Comparison of ENCODE assay signal across 7 mouse cellular contexts in genomic region chr11:75550200-75550946, GRCm38 (mm10). TPM values are rescaled to one million over a fixed set of nuclear protein-coding genes. Genes with fewer than 3 reads are reported as not detected.
DNase-seq lines count a peak whose midpoint lies in the region; ATAC-seq lines count a peak whose summit lies in the region.

No protein-coding gene starts in this region.

- no peaks in the 10 kb centered on the region for H3K36me3 ChIP-seq in midbrain, embryonic 10.5 days
- peaks cover 33% of the 10 kb centered on the region for H3K36me3 ChIP-seq in midbrain, embryonic 14.5 days (ENCODE audit: control insufficient read depth, insufficient read depth, low read length)
- H3K36me3 ChIP-seq in liver, embryonic 16.5 days (ENCODE audit: control insufficient read depth, insufficient read depth): no peaks in the 10 kb centered on the region
- H3K36me3 ChIP-seq in stomach, embryonic 16.5 days (ENCODE audit: control insufficient read depth, insufficient read depth, low read length): no peaks in the 10 kb centered on the region

- H3K9me3 ChIP-seq in midbrain, embryonic 10.5 days (replicated peaks): no peaks in the 10 kb centered on the region
- no peaks in the 10 kb centered on the region for H3K9me3 ChIP-seq in midbrain, embryonic 14.5 days (ENCODE audit: control insufficient read depth, low read length)
- H3K9me3 ChIP-seq in liver, embryonic 16.5 days (replicated peaks; ENCODE audit: control insufficient read depth, low read length): no peaks in the 10 kb centered on the region
- H3K9me3 ChIP-seq in stomach, embryonic 16.5 days (replicated peaks; ENCODE audit: control insufficient read depth, low read length): no peaks in the 10 kb centered on the region

- WGBS in midbrain, embryonic 10.5 days: 67% methylated on average over 12 of the region's 12 CpGs
- WGBS in midbrain, embryonic 14.5 days: 67% methylated on average over 12 of the region's 12 CpGs
- 67% methylated on average over 12 of the region's 12 CpGs for WGBS in liver, embryonic 16.5 days (ENCODE audit: insufficient replicate concordance)
- WGBS in stomach, embryonic 16.5 days: 56% methylated on average over 12 of the region's 12 CpGs

- no peak overlapping the region for H3K9ac ChIP-seq in midbrain, embryonic 14.5 days (replicated peaks; ENCODE audit: low read length)
- H3K9ac ChIP-seq in liver, embryonic 16.5 days (ENCODE audit: low read depth, low read length): no peak overlapping the region
- peak overlapping the region; percentile 36; the same call in 1 of the 2 replicates for H3K9ac ChIP-seq in stomach, embryonic 16.5 days (ENCODE audit: low read length)

- no peaks in the 10 kb centered on the region for H3K27me3 ChIP-seq in midbrain, embryonic 10.5 days (ENCODE audit: low read depth, poor library complexity, severe bottlenecking)
- no peaks in the 10 kb centered on the region for H3K27me3 ChIP-seq in midbrain, embryonic 14.5 days (ENCODE audit: control insufficient read depth, insufficient read depth, low read length)
- H3K27me3 ChIP-seq in liver, embryonic 16.5 days (ENCODE audit: control insufficient read depth, insufficient read depth, low read depth, low read length): no peaks in the 10 kb centered on the region
- no peaks in the 10 kb centered on the region for H3K27me3 ChIP-seq in stomach, embryonic 16.5 days (ENCODE audit: control insufficient read depth, insufficient read depth, low read length)

- no peak overlapping the region for H3K4me2 ChIP-seq in midbrain, embryonic 14.5 days (ENCODE audit: low read length)
- H3K4me2 ChIP-seq in liver, embryonic 16.5 days (ENCODE audit: low read depth, low read length): no peak overlapping the region
- H3K4me2 ChIP-seq in stomach, embryonic 16.5 days (ENCODE audit: low read depth, low read length): no peak overlapping the region

- H3K27ac ChIP-seq in midbrain, embryonic 10.5 days (replicated peaks): peak overlapping the region; percentile 24
- no peak overlapping the region for H3K27ac ChIP-seq in midbrain, embryonic 14.5 days (replicated peaks; ENCODE audit: low read depth, low read length)
- no peak overlapping the region for H3K27ac ChIP-seq in liver, embryonic 16.5 days (ENCODE audit: low read length)
- peak overlapping the region; percentile 9; the same call in 1 of the 2 replicates for H3K27ac ChIP-seq in stomach, embryonic 16.5 days (ENCODE audit: low read length)

- peaks cover 46% of the 10 kb centered on the region for H3K4me1 ChIP-seq in midbrain, embryonic 10.5 days
- H3K4me1 ChIP-seq in midbrain, embryonic 14.5 days (ENCODE audit: control insufficient read depth, insufficient read depth, low read length): peaks cover 11% of the 10 kb centered on the region; the same call in 1 of the 2 replicates
- H3K4me1 ChIP-seq in liver, embryonic 16.5 days (ENCODE audit: control insufficient read depth, low read depth, low read length): peaks cover 17% of the 10 kb centered on the region
- peaks cover 36% of the 10 kb centered on the region for H3K4me1 ChIP-seq in stomach, embryonic 16.5 days (ENCODE audit: control insufficient read depth, insufficient read depth, low read length)

- ATAC-seq in midbrain, embryonic 14.5 days (ENCODE audit: low FRiP score, low TSS enrichment): no peak
- peak; percentile 74 for ATAC-seq in liver, embryonic 16.5 days (ENCODE audit: low read depth)
- no peak for ATAC-seq in stomach, embryonic 16.5 days (ENCODE audit: insufficient read depth, low FRiP score)
- no peak for ATAC-seq in erythroblast, adult 5-6 weeks (replicated peaks; ENCODE audit: low FRiP score, poor library complexity, severe bottlenecking)

- no peak overlapping the region for H3K4me3 ChIP-seq in midbrain, embryonic 10.5 days
- no peak overlapping the region for H3K4me3 ChIP-seq in midbrain, embryonic 14.5 days (replicated peaks; ENCODE audit: low read depth, low read length)
- H3K4me3 ChIP-seq in liver, embryonic 16.5 days (ENCODE audit: low read depth, low read length): no peak overlapping the region
- H3K4me3 ChIP-seq in stomach, embryonic 16.5 days (replicated peaks; ENCODE audit: low read length): no peak overlapping the region

- DNase-seq in midbrain, embryonic 10.5 days (ENCODE audit: low spot score): no peak
- no peak for DNase-seq in midbrain, embryonic 14.5 days
- DNase-seq in heart, adult 9 months (ENCODE audit: low spot score in 2 of 2): peak; percentile 66 to 76
- DNase-seq in adrenal gland, postnatal 10 days: no peak

RNA-seq across cellular contexts. Expression of gene Slc43a2, which starts 18.9 kb away (rescaled TPM):
- polyA plus RNA-seq in midbrain, embryonic 10.5 days (2016; fragmentation: Nextera tagmentation; extraction: Ambion mirVana): 6.5 and 8.2 TPM in 2 replicates
- 15.7 and 18.3 TPM in 2 replicates for polyA plus RNA-seq in midbrain, embryonic 14.5 days (2014; fragmentation: Nextera tagmentation; extraction: Ambion mirVana)
- 4.4 and 4.5 TPM in 2 replicates for polyA plus RNA-seq in liver, embryonic 16.5 days (2015; fragmentation: Nextera tagmentation; extraction: Ambion mirVana)
- 4.1 and 5.0 TPM in 2 replicates for polyA plus RNA-seq in stomach, embryonic 16.5 days (2015; fragmentation: Nextera tagmentation; extraction: Ambion mirVana)
- 10 to 100 TPM; 21.1 to 27.9 TPM for total RNA-seq in adrenal gland, postnatal 10 days (2021)
- total RNA-seq in erythroblast, adult 5-6 weeks (2015; ENCODE audit: low replicate concordance): 6.7 and 11.9 TPM in 2 replicates
- total RNA-seq in erythroblast, adult 5-6 weeks (2017; ENCODE audit: low replicate concordance): 9.1 and 14.9 TPM in 2 replicates

RNA-seq across cellular contexts. Expression of gene Scarf1, which starts 37.0 kb away (rescaled TPM):
- polyA plus RNA-seq in midbrain, embryonic 10.5 days (2016; fragmentation: Nextera tagmentation; extraction: Ambion mirVana): 4.7 and 4.8 TPM in 2 replicates
- polyA plus RNA-seq in midbrain, embryonic 14.5 days (2014; fragmentation: Nextera tagmentation; extraction: Ambion mirVana): 2.0 and 3.6 TPM in 2 replicates
- polyA plus RNA-seq in liver, embryonic 16.5 days (2015; fragmentation: Nextera tagmentation; extraction: Ambion mirVana): 2.5 and 3.4 TPM in 2 replicates
- polyA plus RNA-seq in stomach, embryonic 16.5 days (2015; fragmentation: Nextera tagmentation; extraction: Ambion mirVana): 6.2 and 6.7 TPM in 2 replicates
- total RNA-seq in adrenal gland, postnatal 10 days (2021): 10 to 100 TPM; 13.3 to 20.0 TPM
- total RNA-seq in erythroblast, adult 5-6 weeks (2015; ENCODE audit: low replicate concordance): 0.42 TPM in 1 of 2 replicates, not detected in the other
- 0.42 and 1.4 TPM in 2 replicates for total RNA-seq in erythroblast, adult 5-6 weeks (2017; ENCODE audit: low replicate concordance)

RNA-seq across cellular contexts. Expression of gene Pitpna, which starts 37.5 kb away (rescaled TPM):
- polyA plus RNA-seq in midbrain, embryonic 10.5 days (2016; fragmentation: Nextera tagmentation; extraction: Ambion mirVana): 63.4 and 65.5 TPM in 2 replicates
- 115 and 120 TPM in 2 replicates for polyA plus RNA-seq in midbrain, embryonic 14.5 days (2014; fragmentation: Nextera tagmentation; extraction: Ambion mirVana)
- 23.8 and 25.4 TPM in 2 replicates for polyA plus RNA-seq in liver, embryonic 16.5 days (2015; fragmentation: Nextera tagmentation; extraction: Ambion mirVana)
- 59.1 and 63.1 TPM in 2 replicates for polyA plus RNA-seq in stomach, embryonic 16.5 days (2015; fragmentation: Nextera tagmentation; extraction: Ambion mirVana)
- total RNA-seq in adrenal gland, postnatal 10 days (2021): 100 to 1,000 TPM; 130 to 139 TPM
- 44.7 and 47.5 TPM in 2 replicates for total RNA-seq in erythroblast, adult 5-6 weeks (2015; ENCODE audit: low replicate concordance)
- total RNA-seq in erythroblast, adult 5-6 weeks (2017; ENCODE audit: low replicate concordance): 16.2 and 22.4 TPM in 2 replicates

RNA-seq across cellular contexts. Expression of gene Rilp, which starts 40.5 kb away (rescaled TPM):
- 0.35 and 0.44 TPM in 2 replicates for polyA plus RNA-seq in midbrain, embryonic 10.5 days (2016; fragmentation: Nextera tagmentation; extraction: Ambion mirVana)
- polyA plus RNA-seq in midbrain, embryonic 14.5 days (2014; fragmentation: Nextera tagmentation; extraction: Ambion mirVana): 1.0 and 1.6 TPM in 2 replicates
- polyA plus RNA-seq in liver, embryonic 16.5 days (2015; fragmentation: Nextera tagmentation; extraction: Ambion mirVana): 3.8 and 4.7 TPM in 2 replicates
- polyA plus RNA-seq in stomach, embryonic 16.5 days (2015; fragmentation: Nextera tagmentation; extraction: Ambion mirVana): 1.4 and 1.7 TPM in 2 replicates
- total RNA-seq in adrenal gland, postnatal 10 days (2021): 10 to 100 TPM; 17.3 to 23.7 TPM
- not detected in 2 replicates for total RNA-seq in erythroblast, adult 5-6 weeks (2015; ENCODE audit: low replicate concordance)
- total RNA-seq in erythroblast, adult 5-6 weeks (2017; ENCODE audit: low replicate concordance): not detected in 2 replicates

Comparison
In these comparisons a context has a peak if more than half of its experiments do, and no peak if none do; other contexts are left out.
1. H3K27ac ChIP-seq: peak in midbrain, embryonic 10.5 days (single experiment) and stomach, embryonic 16.5 days (single experiment); none in midbrain, embryonic 14.5 days (single experiment) and liver, embryonic 16.5 days (single experiment).
2. DNase-seq: peak in heart, adult 9 months (2 of 2); none in midbrain, embryonic 10.5 days (single experiment), midbrain, embryonic 14.5 days (single experiment) and adrenal gland, postnatal 10 days (single experiment).